Mouse (Mus musculus) lung, postnatal 0 days (tissue): ENCODE data around the gene Ints3.

ENCODE experiments used
- CTCF ChIP-seq: IDR thresholded peaks from 2 replicates; pipeline ENCODE4 v1.5.1; 2016; ENCODE audit warnings: antibody characterized with exemption, mild to moderate bottlenecking
- EP300 ChIP-seq: IDR thresholded peaks from 2 replicates; pipeline ENCODE4 v1.6.1; 2016; ENCODE audit warnings: antibody characterized with exemption, mild to moderate bottlenecking, control low read depth

- TF ChIP-seq EP300 (no peak), CTCF (no peak)
These were observed 54.9 kb downstream of the Ints3 start for GRCm38 (mm10) chr3:90378496-90378895.
